Mouse (Mus musculus): ENCODE results near the gene Rpl27.

Rpl27 gene

DNA sequence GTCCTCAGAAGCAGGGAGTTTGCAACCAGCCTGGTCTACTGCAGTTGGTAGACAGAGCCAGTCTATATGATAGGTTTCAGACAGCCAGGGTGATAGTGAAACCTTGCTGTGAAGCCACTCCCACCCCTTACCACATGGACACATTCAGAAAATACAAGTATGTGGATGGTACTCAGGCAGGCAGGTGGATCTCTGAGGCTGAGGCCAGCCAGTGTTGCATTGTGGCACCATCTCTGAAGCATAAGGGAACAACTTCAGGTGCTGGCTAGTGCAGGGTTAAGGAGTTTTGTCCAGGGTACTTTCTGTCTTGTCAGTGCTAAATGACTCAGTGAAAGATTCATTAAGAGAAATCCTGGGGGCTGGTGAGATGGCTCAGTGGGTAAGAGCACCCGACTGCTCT is 4.2 kb downstream of the Rpl27 start:
- in situ Hi-C loops (cut with MboI; ENCODE audit: unreplicated experiment in 2 of 2), result loop anchor here in 1 of 2 experiments (25.0 kb wide), 1 partner anchor 359 kb away; the partner anchor contains the start of genes Coasy, Hsd17b1, Mlx and Psmc3ip

DNA sequence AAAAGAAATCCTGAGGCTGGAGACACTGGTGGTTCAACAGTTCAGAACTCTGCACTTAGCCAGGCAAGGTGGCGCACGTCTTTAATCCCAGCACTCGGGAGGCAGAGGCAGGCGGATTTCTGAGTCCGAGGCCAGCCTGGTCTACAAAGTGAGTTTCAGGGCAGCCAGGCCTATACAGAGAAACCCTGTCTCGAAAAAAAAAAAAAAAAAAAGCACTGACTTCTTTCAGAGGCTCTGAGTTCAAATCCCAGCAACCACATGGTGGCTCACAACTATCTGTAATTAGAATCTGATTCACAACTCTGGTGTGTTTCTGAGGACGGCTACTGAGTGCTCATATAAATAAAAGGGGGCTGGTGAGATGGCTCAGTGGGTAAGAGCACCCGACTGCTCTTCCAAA is 4.8 kb downstream of the Rpl27 start:
- in situ Hi-C loops (cut with MboI; ENCODE audit: unreplicated experiment in 2 of 2), result loop anchor here in 1 of 2 experiments (25.0 kb wide), 1 partner anchor 360 kb away; the partner anchor contains the start of genes Coasy, Hsd17b1, Mlx and Psmc3ip

DNA sequence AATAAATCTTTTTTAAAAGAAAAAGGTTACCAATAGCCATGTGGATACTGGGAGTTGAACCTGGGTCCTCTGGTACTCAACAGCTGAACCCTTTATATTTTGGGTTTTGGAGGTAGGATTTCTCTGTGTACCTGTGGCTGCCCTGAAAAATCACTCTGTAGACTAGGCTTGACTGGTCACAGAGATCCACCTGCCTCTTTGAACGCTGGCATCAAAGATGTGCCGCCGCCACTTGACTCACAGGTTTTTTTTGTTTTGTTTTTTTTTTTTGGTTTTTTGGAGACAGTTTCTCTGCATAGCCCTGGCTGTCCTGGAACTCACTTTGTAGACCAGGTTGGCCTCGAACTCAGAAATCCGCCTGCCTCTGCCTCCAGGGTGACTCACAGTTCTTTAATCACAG is 5.7 kb downstream of the Rpl27 start:
- in situ Hi-C loops (cut with MboI; ENCODE audit: unreplicated experiment in 2 of 2), result loop anchor here in 1 of 2 experiments (25.0 kb wide), 1 partner anchor 360 kb away; the partner anchor contains the start of genes Coasy, Hsd17b1, Mlx and Psmc3ip

DNA sequence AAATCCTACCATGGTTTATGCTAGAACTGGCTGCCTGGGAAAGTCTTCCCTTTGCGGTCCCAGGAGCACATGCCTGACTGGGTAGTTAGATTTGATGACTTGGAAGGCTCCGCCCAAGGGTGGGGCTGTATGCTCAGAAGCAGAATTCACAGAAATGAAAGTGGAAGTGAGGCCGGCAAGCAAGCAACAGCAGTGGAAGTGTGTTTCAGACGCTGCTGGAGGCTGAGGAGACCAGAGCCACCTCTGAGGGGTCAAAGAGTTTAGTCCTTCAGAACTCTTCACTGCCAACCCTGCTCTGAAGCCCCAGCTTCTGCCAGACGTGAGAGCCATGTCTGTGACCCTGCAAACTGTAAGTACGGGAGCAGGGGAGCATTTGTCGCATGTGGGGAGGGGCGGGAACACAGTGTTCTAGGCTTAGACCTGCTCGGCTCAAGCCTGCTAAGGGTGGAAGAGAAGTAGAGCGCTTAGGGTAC is 6.2 kb downstream of the Rpl27 start, which contains the start of gene Ifi35:
Ifi35 (plus strand) TSS at position 134 of the 473 bp plus-strand sequence.
- in situ Hi-C loops (cut with MboI; ENCODE audit: unreplicated experiment in 2 of 2), result loop anchor here in 1 of 2 experiments (25.0 kb wide), 1 partner anchor 361 kb away; the partner anchor contains the start of genes Coasy, Hsd17b1, Mlx and Psmc3ip

DNA sequence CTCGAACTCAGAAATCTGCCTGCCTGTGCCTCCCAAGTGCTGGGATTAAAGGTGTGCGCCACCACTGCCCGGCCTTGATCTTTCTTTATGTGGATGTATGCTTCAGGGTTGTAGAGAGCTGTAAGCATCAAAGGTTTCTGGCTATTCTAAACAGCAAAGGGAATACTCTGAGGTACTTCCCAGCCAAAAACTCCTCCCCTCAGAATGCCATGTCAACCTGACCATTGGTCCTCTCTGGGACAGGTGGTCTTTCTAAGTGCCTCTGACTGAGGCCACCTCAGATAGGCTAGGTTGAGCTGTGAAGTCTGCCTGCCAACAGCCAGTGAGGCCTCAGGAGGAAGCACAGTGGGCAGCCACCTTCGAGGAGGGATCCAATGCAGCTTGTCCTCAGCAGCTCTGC is 6.8 kb downstream of the Rpl27 start:
- in situ Hi-C loops (cut with MboI; ENCODE audit: unreplicated experiment in 2 of 2), result loop anchor here in 1 of 2 experiments (25.0 kb wide), 1 partner anchor 362 kb away; the partner anchor contains the start of genes Coasy, Hsd17b1, Mlx and Psmc3ip

DNA sequence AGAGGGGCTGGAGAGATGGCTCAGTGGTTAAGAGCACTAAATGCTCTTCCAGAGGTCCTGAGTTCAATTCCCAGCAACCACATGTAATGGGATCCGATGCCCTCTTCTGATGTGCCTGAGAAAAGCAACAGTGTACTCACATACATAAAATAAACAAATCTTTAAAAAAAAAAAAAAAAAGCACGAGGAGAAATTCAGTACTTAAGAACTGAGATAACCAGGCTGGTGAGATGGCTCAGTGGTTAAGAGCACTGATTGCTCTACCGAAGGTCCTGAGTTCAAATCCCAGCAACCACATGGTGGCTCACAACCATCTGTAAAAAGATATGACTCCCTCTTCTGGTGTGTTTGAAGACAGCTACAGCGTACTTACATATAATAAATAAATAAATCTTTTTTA is 7.5 kb downstream of the Rpl27 start:
- in situ Hi-C loops (cut with MboI; ENCODE audit: unreplicated experiment in 2 of 2), result loop anchor here in 1 of 2 experiments (25.0 kb wide), 1 partner anchor 362 kb away; the partner anchor contains the start of genes Coasy, Hsd17b1, Mlx and Psmc3ip

DNA sequence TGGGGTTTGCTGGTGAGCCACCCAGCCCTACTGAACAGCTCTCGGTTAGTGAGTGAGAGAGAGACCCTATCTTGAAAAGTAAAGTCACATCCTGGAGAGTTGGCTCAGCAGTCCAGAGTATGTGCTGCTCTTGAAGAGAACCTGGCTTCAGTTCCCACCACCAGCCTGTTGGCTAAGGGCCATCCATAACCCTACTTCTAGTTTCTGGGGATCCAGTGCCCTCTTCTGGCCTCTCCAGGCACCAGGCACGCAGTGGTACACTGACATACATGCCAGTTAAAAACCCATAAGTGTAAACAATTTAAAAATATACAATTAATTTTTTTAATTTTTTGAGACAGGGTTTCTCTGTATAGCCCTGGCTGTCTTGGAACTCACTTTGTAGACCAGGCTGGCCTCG is 8.3 kb downstream of the Rpl27 start:
- in situ Hi-C loops (cut with MboI; ENCODE audit: unreplicated experiment in 2 of 2), result no loop called here

DNA sequence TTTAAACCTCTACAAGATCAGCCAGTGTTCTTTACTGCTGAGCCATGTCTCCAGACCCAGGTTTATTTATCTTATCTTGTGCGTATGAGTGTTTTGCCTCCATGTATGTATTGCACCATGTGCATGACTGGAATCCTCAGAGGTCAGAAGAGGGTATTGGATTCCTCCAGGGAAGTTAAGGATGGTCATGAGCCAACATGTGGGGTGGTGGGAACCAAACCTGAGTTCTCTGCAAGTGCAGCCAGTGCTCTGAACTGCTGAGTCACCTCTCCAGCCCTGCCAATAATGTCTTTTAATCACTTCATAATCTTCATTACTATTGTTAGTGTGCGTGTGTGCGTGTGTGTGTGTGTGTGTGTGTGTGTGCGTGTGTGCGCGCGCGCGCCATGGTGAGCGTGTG is 9.4 kb downstream of the Rpl27 start:
- in situ Hi-C loops (cut with MboI; ENCODE audit: unreplicated experiment in 2 of 2), result no loop called here

DNA sequence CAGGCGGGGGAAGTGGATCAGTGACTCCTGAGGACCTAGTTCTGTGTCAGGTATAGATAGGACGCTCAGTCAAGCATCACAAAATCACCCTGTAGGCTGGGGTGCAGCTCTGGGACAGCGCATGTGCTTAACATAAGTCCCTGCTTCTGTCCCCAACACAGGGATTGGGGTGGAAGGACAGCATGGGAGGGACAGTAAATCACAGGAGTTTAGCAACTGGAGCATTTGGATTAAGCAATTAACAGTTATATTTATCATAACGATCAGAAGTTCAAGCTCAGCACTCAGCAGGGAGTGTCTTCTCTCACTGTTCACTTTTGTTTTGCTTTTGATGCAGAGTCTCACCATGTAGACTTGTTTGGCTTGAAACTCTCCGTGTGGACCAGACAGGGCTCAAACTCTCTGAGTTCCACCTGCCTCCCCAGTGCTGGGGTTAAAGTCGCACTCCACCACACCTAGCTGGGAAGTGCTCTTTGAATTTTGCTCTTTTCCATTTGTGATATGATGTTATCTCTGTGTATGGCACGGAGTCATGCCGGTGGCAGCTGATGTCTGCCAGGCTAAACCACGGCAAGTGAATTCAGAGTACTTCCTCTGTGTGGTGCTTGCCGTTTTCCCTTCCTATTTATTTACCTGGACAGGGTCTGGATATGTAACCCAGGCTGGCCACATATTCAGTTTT is 10.1 kb downstream of the Rpl27 start:
- in situ Hi-C loops (cut with MboI; ENCODE audit: unreplicated experiment in 2 of 2), result no loop called here

DNA sequence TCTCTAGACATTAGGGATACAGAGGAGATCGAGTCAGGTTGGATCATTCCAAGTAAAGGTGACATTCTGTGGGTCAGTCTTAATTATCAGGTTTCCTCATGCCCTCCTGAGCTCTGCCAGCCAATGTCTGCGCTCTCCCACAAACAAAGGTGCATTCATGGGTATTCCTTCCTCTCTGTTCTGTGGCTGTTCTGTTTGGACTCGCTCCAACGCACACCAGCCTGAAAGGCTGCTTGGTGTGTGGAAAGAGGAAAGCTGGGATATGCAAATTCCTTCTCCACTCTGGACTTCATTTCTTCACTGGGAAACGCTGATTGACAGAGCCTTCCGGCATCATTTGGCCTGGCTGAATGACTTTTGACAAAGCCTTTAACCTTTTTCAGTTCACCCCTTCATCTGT is 12.6 kb downstream of the Rpl27 start:
- in situ Hi-C loops (cut with MboI; ENCODE audit: unreplicated experiment in 2 of 2), result no loop called here

DNA sequence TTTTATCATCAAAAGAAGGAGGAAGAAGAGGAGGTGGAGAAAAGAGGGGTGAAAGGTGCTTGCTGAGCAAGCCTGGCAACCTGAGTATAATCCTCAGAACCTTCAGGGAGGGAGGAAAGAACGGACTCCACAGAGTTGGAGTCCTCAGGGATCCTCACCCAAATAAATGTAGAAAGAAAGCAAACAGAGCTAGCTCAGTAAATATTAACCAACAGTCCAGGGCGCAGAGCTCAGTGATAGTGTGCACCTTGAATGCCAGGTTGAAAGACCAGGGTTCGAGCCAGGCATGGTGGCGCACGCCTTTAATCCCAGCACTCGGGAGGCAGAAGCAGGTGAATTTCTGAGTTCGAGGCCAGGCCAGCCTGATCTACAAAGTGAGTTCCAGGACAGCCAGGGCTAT is 13.5 kb downstream of the Rpl27 start:
- in situ Hi-C loops (cut with MboI; ENCODE audit: unreplicated experiment in 2 of 2), result no loop called here

DNA sequence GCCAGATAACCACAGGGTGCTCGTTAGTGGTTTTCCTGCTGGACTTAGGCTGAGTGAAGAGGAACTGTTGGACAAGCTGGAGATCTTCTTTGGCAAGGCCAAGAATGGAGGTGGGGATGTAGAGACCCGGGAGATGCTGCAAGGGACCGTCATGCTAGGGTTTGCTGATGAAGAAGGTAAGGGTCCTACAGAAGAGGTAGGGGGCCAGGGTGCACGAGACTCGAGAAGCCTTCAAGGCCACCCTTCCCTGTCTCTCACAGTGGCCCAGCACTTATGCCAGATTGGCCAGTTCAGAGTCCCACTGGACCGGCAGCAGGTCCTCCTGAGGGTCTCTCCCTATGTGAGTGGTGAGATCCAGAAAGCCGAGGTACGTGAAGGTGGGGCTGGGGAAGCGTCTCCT is 15.5 kb downstream of the Rpl27 start:
- in situ Hi-C loops (cut with MboI; ENCODE audit: unreplicated experiment in 2 of 2), result no loop called here

DNA sequence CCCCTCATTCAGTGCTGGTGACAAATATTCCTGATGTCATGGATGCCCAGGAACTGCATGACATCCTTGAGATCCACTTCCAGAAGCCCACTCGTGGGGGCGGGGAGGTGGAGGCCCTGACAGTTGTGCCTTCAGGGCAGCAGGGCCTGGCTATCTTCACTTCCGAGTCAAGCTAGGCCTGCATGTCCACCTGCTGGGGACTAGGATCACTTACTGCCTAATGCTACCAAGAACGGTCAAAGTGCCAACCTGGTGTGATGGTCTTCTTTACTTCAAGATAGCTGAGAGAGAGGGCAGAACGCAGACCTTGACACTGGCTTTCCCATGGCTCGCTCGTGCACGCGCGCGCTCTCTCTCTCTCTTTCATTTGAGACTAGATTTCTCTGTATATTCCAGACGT is 16.1 kb downstream of the Rpl27 start:
- in situ Hi-C loops (cut with MboI; ENCODE audit: unreplicated experiment in 2 of 2), result no loop called here

DNA sequence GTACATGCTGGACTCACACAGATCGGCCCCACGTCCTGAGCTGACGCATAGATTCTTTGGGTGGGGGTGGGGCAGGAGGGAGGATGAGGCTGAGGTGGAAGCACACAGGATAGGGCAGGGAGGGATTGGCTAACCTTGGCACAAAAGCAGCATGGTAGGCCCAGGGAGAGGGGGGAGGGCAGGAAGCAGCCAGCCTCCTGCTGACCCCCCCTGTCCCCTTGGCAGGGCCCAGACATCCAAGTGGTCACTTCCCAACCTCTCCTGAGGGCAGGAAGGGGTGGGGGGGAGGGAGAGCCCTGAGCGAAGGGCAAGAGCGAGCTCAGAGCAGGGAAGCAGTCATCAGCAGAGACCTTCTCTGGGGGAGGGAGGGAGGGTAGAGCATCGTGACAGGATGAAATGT is 17.6 kb downstream of the Rpl27 start:
- in situ Hi-C loops (cut with MboI; ENCODE audit: unreplicated experiment in 2 of 2), result loop anchor here (5.0 kb wide), 2 partner anchors 88 to 103 kb away; no protein-coding TSS in a partner anchor

DNA sequence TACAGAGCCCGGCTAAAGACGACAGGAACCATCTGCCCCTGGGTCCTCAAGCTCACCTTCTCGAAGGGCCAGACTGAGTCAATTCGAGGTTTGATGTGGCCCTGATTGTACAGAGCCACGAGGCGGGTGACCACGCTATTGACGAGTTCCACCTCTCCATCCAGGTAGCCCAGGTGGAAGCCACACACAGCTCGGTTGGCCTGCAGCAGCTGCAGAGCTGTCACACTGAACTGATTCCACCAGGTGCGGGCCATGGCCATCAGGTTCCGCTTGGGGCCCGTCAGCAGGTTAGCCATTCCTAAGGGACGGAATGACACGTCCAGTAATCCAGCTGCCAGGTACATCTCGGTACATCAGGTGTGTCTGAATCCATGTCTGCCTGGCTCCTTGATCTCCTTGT is 18.2 kb downstream of the Rpl27 start:
- in situ Hi-C loops (cut with MboI; ENCODE audit: unreplicated experiment in 2 of 2), result loop anchor here (5.0 kb wide), 2 partner anchors 87 to 102 kb away; no protein-coding TSS in a partner anchor

DNA sequence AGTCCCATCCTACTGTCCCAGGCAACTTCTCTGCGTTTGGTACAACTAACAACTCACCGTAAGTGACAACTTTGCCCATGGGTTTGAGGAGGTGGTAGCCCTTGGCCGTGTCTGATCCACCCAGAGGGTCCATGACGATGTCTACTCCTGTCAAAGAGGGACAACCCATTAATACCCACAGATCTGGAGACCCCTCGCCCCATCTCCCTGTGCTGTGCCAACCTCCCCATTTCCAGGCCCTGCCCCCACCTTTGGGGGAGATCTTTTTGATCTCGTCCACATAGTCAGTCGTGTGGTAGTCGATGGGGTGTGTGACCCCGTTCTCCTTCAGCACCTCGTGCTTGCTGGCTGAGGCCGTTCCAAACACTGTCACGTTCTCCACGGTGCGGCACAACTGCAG is 20.0 kb downstream of the Rpl27 start:
- in situ Hi-C loops (cut with MboI; ENCODE audit: unreplicated experiment in 2 of 2), result loop anchor here (5.0 kb wide), 2 partner anchors 85 to 100 kb away; no protein-coding TSS in a partner anchor

DNA sequence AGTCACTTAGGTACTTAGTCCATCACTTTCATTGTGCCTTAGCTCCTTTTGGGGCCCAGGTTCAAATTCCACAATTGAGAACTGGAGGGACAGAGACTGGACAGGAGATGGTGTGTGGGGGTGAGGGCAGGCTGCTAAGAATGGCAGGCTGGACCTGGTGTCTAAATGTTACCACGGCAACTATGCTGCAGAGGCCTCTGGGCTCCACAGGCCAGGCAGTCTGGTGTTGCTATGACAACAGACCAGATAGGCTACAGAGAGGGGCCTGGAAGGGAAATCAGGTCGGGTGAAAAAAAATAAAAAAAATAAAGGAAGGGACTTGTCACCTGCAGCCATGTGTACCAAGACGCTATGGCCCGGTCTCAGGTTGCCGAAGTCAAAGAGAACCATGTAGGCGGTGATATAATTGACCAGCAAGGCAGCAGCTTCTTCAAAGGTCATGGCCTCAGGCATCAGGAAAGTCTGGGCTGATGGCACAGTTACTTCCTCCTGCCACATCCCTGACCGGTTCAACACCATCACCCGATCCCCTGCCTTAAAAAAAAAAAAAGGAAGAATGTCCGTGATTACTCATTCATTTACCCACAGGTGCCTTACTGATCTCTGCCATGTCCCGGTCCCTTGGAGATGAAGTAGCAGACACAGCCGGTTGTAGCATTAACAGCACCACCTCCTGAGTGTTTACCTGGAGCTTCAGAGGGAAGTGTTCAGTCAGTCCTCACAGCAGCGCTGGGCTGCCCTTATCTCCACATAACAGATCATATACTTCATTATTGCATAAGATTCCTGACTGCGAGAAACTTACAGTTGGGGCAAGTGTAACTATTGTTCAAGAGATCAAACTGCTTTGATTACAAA is 20.7 kb downstream of the Rpl27 start:
- in situ Hi-C loops (cut with MboI; ENCODE audit: unreplicated experiment in 2 of 2), result loop anchor here (5.0 kb wide), 2 partner anchors 84 to 99 kb away; no protein-coding TSS in a partner anchor

DNA sequence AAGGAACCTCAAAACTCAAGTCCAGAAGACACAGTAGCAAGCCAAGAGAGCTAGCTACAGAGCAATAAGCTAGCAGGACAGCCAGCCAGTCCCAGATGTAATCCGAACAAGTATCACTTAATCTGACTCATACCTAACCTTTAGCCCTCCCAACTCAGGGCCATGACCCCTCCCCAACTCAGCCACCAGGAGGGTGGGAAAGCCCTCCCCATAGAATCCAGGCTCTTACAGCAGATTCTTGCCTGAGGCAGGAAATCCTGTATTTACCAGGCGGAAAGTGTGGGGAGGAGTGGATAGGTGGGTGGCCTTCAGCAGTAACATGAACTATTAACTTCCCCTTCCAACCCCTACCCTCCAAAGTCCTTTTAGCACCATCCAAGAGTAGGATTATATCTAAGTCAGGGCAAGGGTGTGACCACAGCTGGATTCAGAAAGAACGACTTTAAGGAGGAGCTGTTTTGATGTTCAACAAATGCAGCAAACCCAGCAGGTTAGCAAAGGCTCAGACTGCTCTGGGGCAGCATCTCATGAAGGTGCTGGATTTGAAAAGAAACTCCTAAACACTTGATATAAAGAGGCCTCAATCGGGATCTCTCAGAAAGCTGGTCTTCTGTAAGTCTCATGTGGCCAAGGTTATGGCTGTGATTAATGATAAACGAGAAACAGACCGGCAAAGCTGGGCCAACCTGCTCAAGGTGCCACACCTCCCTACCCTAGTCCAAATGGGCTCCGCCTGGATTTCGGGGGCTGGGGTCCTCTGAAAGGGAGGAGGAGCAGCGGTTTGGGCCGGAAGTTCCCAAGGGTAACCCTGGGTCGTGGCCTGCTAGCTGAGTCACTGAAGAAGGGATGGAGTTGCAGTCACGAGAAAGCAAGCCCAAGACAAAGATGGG is 22.4 kb downstream of the Rpl27 start, which contains the start of gene Rnd2:
Rnd2 (plus strand) TSS at position 789 of the 890 bp plus-strand sequence.
- in situ Hi-C loops (cut with MboI; ENCODE audit: unreplicated experiment in 2 of 2), result loop anchor here (5.0 kb wide), 2 partner anchors 83 to 98 kb away; no protein-coding TSS in a partner anchor

DNA sequence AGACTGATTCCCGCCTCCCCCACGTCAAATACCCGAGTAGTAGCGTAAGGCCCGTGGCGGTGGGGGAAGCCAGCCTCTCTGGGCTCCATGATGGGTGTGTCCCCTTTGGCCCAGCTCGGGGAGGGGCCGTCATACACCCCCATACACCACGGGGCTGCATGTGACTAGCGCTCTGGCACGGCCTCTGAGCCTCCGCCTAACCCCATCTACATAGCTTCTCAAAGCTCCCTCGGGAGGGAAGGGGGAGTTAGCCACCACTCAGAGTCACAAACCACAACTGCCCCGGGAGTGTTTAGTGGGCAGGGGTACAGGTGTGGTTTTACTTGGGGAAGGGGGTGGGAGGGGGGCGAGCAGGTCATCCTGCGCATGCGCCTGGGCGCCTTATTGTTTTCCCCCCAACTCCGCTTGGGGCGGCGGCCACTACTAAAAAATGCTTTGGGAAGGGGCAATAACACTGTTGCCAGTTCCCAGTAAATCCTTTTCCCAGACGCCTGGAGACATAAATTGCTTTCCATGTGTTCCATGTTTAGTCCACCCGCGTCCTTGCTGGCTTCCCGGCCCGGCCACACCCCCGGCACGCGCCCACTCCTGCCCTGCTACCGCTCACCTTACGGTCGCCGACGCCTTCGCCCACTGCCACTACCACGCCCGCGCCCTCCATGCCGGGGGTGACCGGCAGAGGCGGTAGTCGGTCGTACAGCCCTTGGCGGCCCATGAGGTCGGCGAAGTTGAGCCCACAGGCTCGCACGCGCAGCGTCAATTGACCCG is 23.2 kb downstream of the Rpl27 start:
- in situ Hi-C loops (cut with MboI; ENCODE audit: unreplicated experiment in 2 of 2), result no loop called here

All from v-Abl transformed pro-B cells (cell line).